Mouse (Mus musculus) heart, postnatal 25 days (tissue): ENCODE results near the gene Med6. TPM values are rescaled to one million over a fixed set of nuclear protein-coding genes. Genes with fewer than 3 reads are reported as not detected.
"Not testable (repeated sequence)": the region's sequence is repeated elsewhere in the genome, so short reads cannot be mapped to it uniquely, and the experiment has no call there.

Experiments used
- DNase-seq: peaks from one replicate; pipeline ENCODE4 v3.0.0; 2022; ENCODE audit warnings: low spot score
- intact Hi-C: fragments of 180-260 bp; cut with DNase I; formaldehyde crosslinking; loops from one replicate; pipeline ENCODE4 v1.15.1; 2025
- total RNA-seq, 2 experiments: library from RNA; stranded (reverse); gene quantifications; 2 replicates each; pipeline ENCODE4 v1.2.3; 2021

Med6 gene
- total RNA-seq, 2 experiments from 2014 or later: 12.0 TPM

DNA sequence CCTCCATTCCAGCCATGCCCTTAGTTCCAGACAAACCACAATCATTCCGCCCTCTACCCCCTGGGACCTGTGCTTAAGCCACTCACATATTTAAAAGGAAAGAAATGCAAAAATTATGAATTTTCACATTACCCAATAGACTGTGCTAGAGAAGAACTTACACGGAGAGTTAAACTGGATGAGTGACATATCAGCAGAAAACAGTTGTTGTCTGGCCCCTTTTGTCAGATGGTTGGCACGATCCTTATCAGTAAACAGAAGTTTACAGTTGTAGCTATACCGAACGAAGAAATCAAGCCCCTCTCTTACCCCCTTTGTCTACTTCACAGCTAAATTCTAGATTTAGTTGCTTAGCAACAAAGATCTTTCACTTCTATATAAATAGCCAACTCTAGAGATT lies 26.9 kb downstream of the Med6 start:
- intact Hi-C loops: no loop called here
- no peak for DNase-seq

GRCm38 (mm10) chr12:81564173-81564572 lies 30.6 kb downstream of the Med6 start:
- no peak for DNase-seq
- intact Hi-C loops: no loop called here

DNA sequence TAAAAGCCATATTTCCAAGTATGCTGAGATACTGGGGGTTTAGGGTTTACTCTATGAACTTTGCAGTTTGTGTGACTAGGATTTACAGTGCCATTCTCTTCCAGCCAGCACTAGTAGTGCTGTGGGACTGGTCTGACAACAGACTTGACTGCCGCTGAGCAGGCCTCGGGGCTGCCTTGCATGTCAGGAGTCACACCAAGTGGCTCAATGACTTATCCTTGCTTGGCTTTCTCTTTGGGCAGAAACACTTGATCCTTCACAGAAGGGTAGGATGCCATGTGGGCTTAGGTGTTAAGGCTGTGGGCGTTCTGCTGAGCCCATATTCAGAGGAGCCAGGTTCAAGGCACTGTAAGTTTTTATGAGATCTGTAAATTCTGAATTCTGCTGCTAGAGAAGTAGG lies 45.5 kb downstream of the Med6 start:
- DNase-seq: no peak
- intact Hi-C loops: no loop called here

DNA sequence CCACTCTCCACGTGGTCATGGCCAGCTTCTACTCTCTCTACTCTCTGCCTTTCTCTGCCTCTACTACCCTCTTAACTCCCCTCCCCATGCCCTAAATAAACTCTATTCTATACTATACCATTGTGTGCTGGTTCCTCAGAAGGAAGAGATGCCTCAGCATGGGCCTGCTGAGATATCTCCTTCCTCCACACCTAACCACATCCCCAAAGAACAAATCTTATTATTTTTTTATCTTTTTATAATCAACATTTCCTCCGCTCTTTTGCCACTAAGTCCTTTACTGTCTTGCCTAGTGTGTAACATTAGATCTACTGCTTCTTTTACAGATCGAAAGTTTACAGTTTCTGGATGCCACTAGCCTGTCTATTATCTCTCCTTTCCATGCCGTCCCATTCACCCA lies 47.6 kb downstream of the Med6 start:
- no peak for DNase-seq
- intact Hi-C loops: no loop called here

DNA sequence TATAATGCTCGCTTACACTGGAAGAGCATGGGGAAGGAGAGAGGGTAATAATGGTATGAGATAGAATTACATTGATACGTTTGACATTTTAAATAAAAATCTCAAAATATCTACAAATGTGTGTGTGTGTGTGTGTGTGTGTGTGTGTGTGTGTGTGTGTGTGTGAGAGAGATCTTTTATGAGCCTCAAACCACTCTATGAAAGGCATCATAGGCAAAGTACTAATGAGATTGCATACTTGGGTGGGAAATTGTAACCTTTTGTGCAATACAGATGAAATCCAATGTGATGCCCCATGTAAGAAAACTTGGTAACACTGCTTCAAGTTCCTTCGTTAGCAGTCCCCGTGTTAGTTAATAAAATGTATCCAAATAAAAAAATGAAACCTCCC lies 61.8 kb downstream of the Med6 start:
- intact Hi-C loops: loop anchor here (5.0 kb wide), 2 partner anchors 46 to 64 kb away; partner anchors contain the start of genes Cox16 and Med6
- no peak for DNase-seq

DNA sequence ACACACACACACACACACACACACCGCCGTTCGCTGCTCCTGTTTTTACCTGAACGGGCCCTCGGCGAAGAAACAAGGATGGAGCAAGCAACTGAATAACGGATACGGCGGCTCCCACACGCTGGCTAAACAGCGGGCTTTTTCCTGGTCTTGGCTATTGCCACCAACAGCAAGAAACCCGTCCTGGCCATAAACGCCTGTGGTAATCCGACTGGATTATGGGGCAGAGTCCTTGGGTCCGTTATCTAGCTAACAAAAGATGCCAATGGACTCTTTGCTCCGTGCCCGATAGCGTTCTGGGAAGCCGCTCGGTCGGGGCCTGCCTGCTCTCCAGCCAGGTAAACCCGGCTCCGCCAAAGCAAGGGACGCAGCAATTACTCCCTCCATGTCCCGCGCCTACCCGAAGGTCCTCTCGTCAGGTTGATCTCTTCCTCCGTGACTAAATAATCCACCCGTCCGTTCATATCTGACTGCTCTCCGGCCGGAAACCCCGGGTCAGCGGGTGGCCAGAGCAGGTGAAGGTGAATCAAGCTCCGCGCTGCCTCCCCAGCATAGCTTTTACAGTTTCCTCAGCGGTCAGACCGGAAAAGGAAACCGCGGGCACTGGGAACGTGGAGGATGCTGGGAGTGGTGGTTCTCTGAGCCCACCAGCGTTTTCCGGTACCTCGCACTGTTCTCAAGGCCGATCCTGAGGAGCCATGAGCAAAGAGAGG lies 62.3 kb downstream of the Med6 start, which contains the start of the genes Gm20498 and Synj2bp:
Gm20498 (minus strand) TSS at position 590 of the 713 bp plus-strand sequence.
Synj2bp (minus strand) TSS at position 596 of the 713 bp plus-strand sequence.
- peak; percentile 60 for DNase-seq
- intact Hi-C loops: loop anchor here (5.0 kb wide), 2 partner anchors 45 to 65 kb away; partner anchors contain the start of genes Cox16 and Med6

GRCm38 (mm10) chr12:81530587-81530986 lies 64.2 kb downstream of the Med6 start:
- intact Hi-C loops: loop anchor here (5.0 kb wide), 2 partner anchors 43 to 67 kb away; partner anchors contain the start of genes Cox16 and Med6

More at GRCm38 (mm10) chr12:81530587-81530986, 64.2 kb downstream of the Med6 start:
- DNase-seq: not testable (repeated sequence)

Other genes starting within 250 kb of the Med6 start
- under 1 TPM; 0.22 to 0.42 TPM for gene Gm4787, start 215.5 kb downstream of the Med6 start, total RNA-seq
- under 1 TPM; 0.34 to 0.56 TPM for gene Adam4, start 173.1 kb downstream of the Med6 start, total RNA-seq
- 10 to 100 TPM; 57.0 to 61.5 TPM for gene Cox16, start 109.9 kb downstream of the Med6 start, total RNA-seq
- 10 to 100 TPM; 42.3 to 46.7 TPM for gene Gm20498, start 62.1 kb downstream of the Med6 start, total RNA-seq
- gene Synj2bp, start 62.1 kb downstream of the Med6 start, total RNA-seq: 10 to 100 TPM; 42.5 to 43.6 TPM
- under 1 TPM in 1 of 2 experiments, not detected in 1; 0.11 TPM for gene Adam21, start 26.5 kb downstream of the Med6 start, total RNA-seq
- gene Ttc9, start 36.2 kb upstream of the Med6 start, total RNA-seq: 1 to 10 TPM; 3.1 to 3.4 TPM
- gene Map3k9, start 186.2 kb upstream of the Med6 start, total RNA-seq: under 1 TPM; 0.25 to 0.29 TPM